Mouse (Mus musculus) ES-Bruce4 (cell line): ENCODE results near the gene Ppp1r15a. TPM values are rescaled to one million over a fixed set of nuclear protein-coding genes. Genes with fewer than 3 reads are reported as not detected.
A peak's percentile ranks its signal among the peaks of the same experiment; 100 is the strongest.

Source experiments
- H3K27ac ChIP-seq: 2 replicates; pipeline ENCODE4 v1.5.1; 2012; ENCODE audit warnings: low read length, inconsistent platforms; ENCODE audit not compliant: insufficient read depth
- H3K27me3 ChIP-seq: 2 replicates; pipeline ENCODE4 v1.6.1; 2012; ENCODE audit warnings: mild to moderate bottlenecking, low read length, inconsistent platforms; ENCODE audit not compliant: control insufficient read depth, poor library complexity, insufficient read depth, severe bottlenecking
- H3K36me3 ChIP-seq: 2 replicates; pipeline ENCODE4 v1.6.1; 2012; ENCODE audit warnings: inconsistent platforms, mild to moderate bottlenecking, low read length, moderate library complexity; ENCODE audit not compliant: control insufficient read depth, poor library complexity, insufficient read depth, severe bottlenecking
- H3K4me1 ChIP-seq: one replicate; pipeline ENCODE4 v1.8.1; 2011; ENCODE audit warnings: low read length; ENCODE audit not compliant: control insufficient read depth, insufficient read depth
- H3K4me3 ChIP-seq: 2 replicates; pipeline ENCODE4 v1.5.1; 2011; ENCODE audit warnings: low read depth, mild to moderate bottlenecking, low read length
- H3K9ac ChIP-seq: 2 replicates; pipeline ENCODE4 v1.6.1; 2012; ENCODE audit warnings: low read depth, mild to moderate bottlenecking, inconsistent platforms; ENCODE audit not compliant: poor library complexity, severe bottlenecking
- H3K9me3 ChIP-seq: replicated peaks from 2 replicates; pipeline ENCODE4 v1.6.1; 2012; ENCODE audit warnings: mild to moderate bottlenecking, low read length, inconsistent platforms; ENCODE audit not compliant: control insufficient read depth, poor library complexity, insufficient read depth, severe bottlenecking
- CTCF ChIP-seq: IDR thresholded peaks from one replicate; pipeline ENCODE4 v1.8.1; 2011; ENCODE audit warnings: low read depth, low read length
- EP300 ChIP-seq: IDR thresholded peaks from 2 replicates; pipeline ENCODE4 v1.6.1; 2011; ENCODE audit warnings: low read depth, low read length; ENCODE audit not compliant: insufficient read depth
- POLR2A ChIP-seq: IDR thresholded peaks from one replicate; pipeline ENCODE4 v1.8.1; 2011; ENCODE audit warnings: low read length; ENCODE audit not compliant: insufficient read depth
- polyA plus RNA-seq: library from polyadenylated mRNA; stranded (reverse); fragments of >200 nt; gene quantifications from 2 replicates; pipeline ENCODE4 v1.2.4, GENCODE M21; 2011; ENCODE audit warnings: low read depth; ENCODE audit not compliant: missing spikeins, insufficient read depth, insufficient read length

Ppp1r15a gene
- polyA plus RNA-seq, 1 experiment: 15.5 TPM

GRCm38 (mm10) chr7:45561624-45562520, 35.8 kb upstream of the Ppp1r15a start:
- peak overlapping the region; percentile 30 for H3K4me3 ChIP-seq
- peak overlapping the region; percentile 78 for H3K9ac ChIP-seq
- no peaks in the 10 kb centered on the region for H3K36me3 ChIP-seq
- H3K4me1 ChIP-seq: peaks cover 9% of the 10 kb centered on the region
- TF ChIP-seq CTCF: no peak
- TF ChIP-seq EP300: 0 out of 2 replicates have a peak, but pooled peaks have one; percentile 8
- H3K9me3 ChIP-seq: no peaks in the 10 kb centered on the region
- no peaks in the 10 kb centered on the region for H3K27me3 ChIP-seq
- peak overlapping the region; percentile 74 for H3K27ac ChIP-seq

- H3K4me3 ChIP-seq: peak overlapping the region; percentile 74
- H3K36me3 ChIP-seq: no peaks in the 10 kb centered on the region
- H3K9ac ChIP-seq: peak overlapping the region; percentile 78
- no peaks in the 10 kb centered on the region for H3K9me3 ChIP-seq
- H3K27ac ChIP-seq: peak overlapping the region; percentile 96
- no peak for TF ChIP-seq POLR2A
- TF ChIP-seq CTCF: peak; percentile 84
- peak; percentile 64; the same call in 1 of the 2 replicates for TF ChIP-seq EP300
- H3K27me3 ChIP-seq: no peaks in the 10 kb centered on the region
- H3K4me1 ChIP-seq: peaks cover 9% of the 10 kb centered on the region
These were observed 35.0 kb upstream of the Ppp1r15a start for GRCm38 (mm10) chr7:45560843-45561623.

GRCm38 (mm10) chr7:45560241-45560640, 34.2 kb upstream of the Ppp1r15a start:
- TF ChIP-seq EP300 (peak; percentile 65; the same call in 1 of the 2 replicates), POLR2A (no peak), CTCF (no peak)
- Histone ChIP-seq H3K4me3 (peak overlapping the region; percentile 74), H3K27ac (peak overlapping the region; percentile 96), H3K36me3 (no peaks in the 10 kb centered on the region), H3K27me3 (no peaks in the 10 kb centered on the region), H3K9ac (peak overlapping the region; percentile 78), H3K9me3 (no peaks in the 10 kb centered on the region), H3K4me1 (peaks cover 9% of the 10 kb centered on the region)

GRCm38 (mm10) chr7:45558907-45559306, 32.8 kb upstream of the Ppp1r15a start:
- H3K9me3 ChIP-seq: no peaks in the 10 kb centered on the region
- peaks cover 13% of the 10 kb centered on the region for H3K4me1 ChIP-seq
- H3K27ac ChIP-seq: peak overlapping the region; percentile 96
- H3K9ac ChIP-seq: peak overlapping the region; percentile 78
- TF ChIP-seq CTCF: no peak
- no peak for TF ChIP-seq POLR2A
- TF ChIP-seq EP300: peak; percentile 89
- H3K4me3 ChIP-seq: peak overlapping the region; percentile 48
- no peaks in the 10 kb centered on the region for H3K27me3 ChIP-seq
- no peaks in the 10 kb centered on the region for H3K36me3 ChIP-seq

- H3K9me3 ChIP-seq: no peaks in the 10 kb centered on the region
- H3K9ac ChIP-seq: peak overlapping the region; percentile 24; the same call in 1 of the 2 replicates
- H3K27me3 ChIP-seq: no peaks in the 10 kb centered on the region
- TF ChIP-seq POLR2A (no peak), CTCF (peak; percentile 86), EP300 (0 out of 2 replicates have a peak, but pooled peaks have one; percentile 59)
- H3K27ac ChIP-seq: 0 out of 2 replicates have a peak overlapping the region, but pooled peaks have one; percentile 4
- peaks cover 22% of the 10 kb centered on the region for H3K4me1 ChIP-seq
- H3K36me3 ChIP-seq: no peaks in the 10 kb centered on the region
- H3K4me3 ChIP-seq: no peak overlapping the region
These were observed 29.7 kb upstream of the Ppp1r15a start for GRCm38 (mm10) chr7:45555787-45556186.
